Mouse (Mus musculus): ENCODE data around the gene Il17rc. TPM values are rescaled to one million over a fixed set of nuclear protein-coding genes. Genes with fewer than 3 reads are reported as not detected.

Il17rc gene
- polyA plus RNA-seq, 1 experiment from 2014 or later = 9.1 TPM

DNA sequence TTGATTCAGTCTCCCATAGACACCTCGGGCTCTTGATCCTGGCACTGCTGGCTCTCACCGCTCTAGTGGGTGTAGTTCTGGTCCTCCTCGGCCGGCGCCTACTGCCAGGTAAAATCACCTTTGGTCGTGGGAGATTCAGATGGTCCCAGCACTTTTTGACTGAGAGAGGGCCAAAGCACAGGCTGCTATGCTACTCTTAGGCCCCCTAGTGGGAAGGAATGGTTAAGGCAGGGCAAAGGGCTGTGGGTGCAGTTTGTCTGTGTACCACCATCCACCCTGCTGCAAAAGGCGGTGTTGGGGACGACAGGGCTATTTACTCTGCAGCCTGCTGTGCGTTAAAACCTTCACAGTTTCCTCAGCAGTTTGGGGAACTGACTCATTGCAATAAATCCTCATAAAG lies 2.2 kb upstream of the Il17rc start:
- H3K4me2 ChIP-seq = peak overlapping the region; percentile 72
- 7% methylated on average over 9 of the region's 9 CpGs for WGBS
- no peaks in the 10 kb centered on the region for H3K9me3 ChIP-seq (ENCODE audit: low read depth, low read length)
- peak; percentile 86 for TF ChIP-seq CTCF (IDR thresholded peaks at IDR 0.05; ENCODE audit: low read depth)
- peak overlapping the region; percentile 43; the same call in 1 of the 2 replicates for H3K9ac ChIP-seq
- ATAC-seq (ENCODE audit: insufficient read depth) (peak; percentile 64), DNase-seq (peak; percentile 87)
- H3K27me3 ChIP-seq (ENCODE audit: insufficient read depth, low read length) = peaks cover 12% of the 10 kb centered on the region; the same call in 1 of the 2 replicates
- no peak overlapping the region for H3K27ac ChIP-seq (ENCODE audit: low read depth)
- peak overlapping the region; percentile 36 for H3K4me3 ChIP-seq (ENCODE audit: low read depth, low read length)
- H3K36me3 ChIP-seq (ENCODE audit: insufficient read depth) = no peaks in the 10 kb centered on the region
- H3K4me1 ChIP-seq (ENCODE audit: insufficient read depth) = no peaks in the 10 kb centered on the region

DNA sequence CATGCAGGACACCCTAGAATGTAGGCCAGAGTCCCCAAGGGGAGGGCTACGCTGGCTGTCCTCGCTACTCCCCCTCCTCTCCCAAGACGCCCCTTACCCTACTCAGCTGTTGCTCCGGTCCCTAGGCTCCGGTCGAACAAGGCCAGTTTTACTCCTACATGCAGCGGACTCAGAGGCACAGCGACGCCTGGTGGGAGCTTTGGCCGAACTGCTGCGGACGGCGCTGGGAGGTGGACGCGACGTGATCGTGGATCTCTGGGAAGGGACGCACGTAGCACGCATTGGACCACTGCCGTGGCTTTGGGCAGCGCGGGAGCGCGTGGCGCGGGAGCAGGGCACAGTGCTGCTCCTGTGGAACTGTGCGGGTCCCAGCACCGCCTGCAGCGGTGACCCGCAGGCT lies 1.8 kb upstream of the Il17rc start:
- Histone ChIP-seq H3K4me3 (ENCODE audit: low read depth, low read length) (peak overlapping the region; percentile 36), H3K4me2 (peak overlapping the region; percentile 72), H3K36me3 (ENCODE audit: insufficient read depth) (no peaks in the 10 kb centered on the region), H3K27ac (ENCODE audit: low read depth) (no peak overlapping the region), H3K27me3 (ENCODE audit: insufficient read depth, low read length) (peaks cover 12% of the 10 kb centered on the region; the same call in 1 of the 2 replicates), H3K9me3 (ENCODE audit: low read depth, low read length) (no peaks in the 10 kb centered on the region), H3K4me1 (ENCODE audit: insufficient read depth) (no peaks in the 10 kb centered on the region), H3K9ac (peak overlapping the region; percentile 43)
- ATAC-seq (ENCODE audit: insufficient read depth) (peak; percentile 72), DNase-seq (peak; percentile 87)
- TF ChIP-seq CTCF (IDR thresholded peaks at IDR 0.05; ENCODE audit: low read depth) = peak; percentile 88
- 2% methylated on average over 31 of the region's 31 CpGs for WGBS

DNA sequence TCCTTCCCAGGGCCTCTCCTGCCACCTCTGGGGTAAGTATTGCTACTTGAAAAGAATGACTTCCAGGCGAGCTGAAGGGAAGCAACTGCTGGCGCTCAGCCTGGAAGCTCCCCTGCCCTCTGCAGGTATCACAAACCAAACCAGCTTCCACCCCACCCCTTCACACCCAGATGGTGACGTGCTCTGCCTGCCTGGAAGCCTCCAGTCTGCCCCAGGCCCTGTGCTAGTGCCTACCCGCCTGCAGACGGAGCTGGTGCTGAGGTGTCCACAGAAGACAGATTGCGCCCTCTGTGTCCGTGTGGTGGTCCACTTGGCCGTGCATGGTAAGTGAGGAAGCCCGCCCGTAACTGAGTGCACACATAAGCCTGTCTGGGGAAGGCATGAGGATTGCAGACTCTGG lies 834 bp downstream of the Il17rc start:
- DNase-seq (no peak), ATAC-seq (ENCODE audit: insufficient read depth) (no peak)
- Histone ChIP-seq H3K4me2 (peak overlapping the region; percentile 59; the same call in 1 of the 2 replicates), H3K9me3 (ENCODE audit: low read depth, low read length) (no peaks in the 10 kb centered on the region), H3K27me3 (ENCODE audit: insufficient read depth, low read length) (peaks cover 12% of the 10 kb centered on the region; the same call in 1 of the 2 replicates), H3K36me3 (ENCODE audit: insufficient read depth) (no peaks in the 10 kb centered on the region), H3K4me1 (ENCODE audit: insufficient read depth) (no peaks in the 10 kb centered on the region), H3K9ac (no peak overlapping the region), H3K4me3 (ENCODE audit: low read depth, low read length) (no peak overlapping the region), H3K27ac (ENCODE audit: low read depth) (no peak overlapping the region)
- no peak; the same call in 1 of the 2 replicates for TF ChIP-seq CTCF (IDR thresholded peaks at IDR 0.05; ENCODE audit: low read depth)
- WGBS = 53% methylated on average over 10 of the region's 10 CpGs

DNA sequence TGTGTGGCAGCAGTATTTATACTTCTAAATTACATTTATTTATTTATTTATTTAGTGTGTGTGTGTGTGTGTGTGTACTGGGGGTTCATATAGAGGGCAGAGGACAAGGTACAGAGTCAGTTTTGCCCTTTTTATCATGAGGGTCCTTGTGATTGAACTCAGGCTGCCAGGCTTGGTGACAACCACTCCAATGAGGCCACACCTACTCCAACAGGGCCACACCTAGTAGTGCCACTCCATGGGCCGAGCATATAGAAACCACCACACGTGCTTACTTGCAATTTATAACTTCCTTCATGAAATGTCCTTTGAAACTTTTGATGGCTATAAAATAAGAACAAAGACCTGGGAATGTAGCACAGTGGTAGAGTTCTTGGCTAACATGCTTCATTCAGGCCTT lies 2.0 kb downstream of the Il17rc start:
- no peak for DNase-seq
- no peaks in the 10 kb centered on the region for H3K9me3 ChIP-seq (ENCODE audit: low read depth, low read length)
- no peak overlapping the region for H3K4me2 ChIP-seq
- ATAC-seq (ENCODE audit: insufficient read depth) = no peak
- no peak overlapping the region for H3K4me3 ChIP-seq (ENCODE audit: low read depth, low read length)
- no peak overlapping the region for H3K9ac ChIP-seq
- no peak overlapping the region for H3K27ac ChIP-seq (ENCODE audit: low read depth)
- H3K27me3 ChIP-seq (ENCODE audit: insufficient read depth, low read length) = peaks cover 12% of the 10 kb centered on the region; the same call in 1 of the 2 replicates
- H3K36me3 ChIP-seq (ENCODE audit: insufficient read depth) = no peaks in the 10 kb centered on the region
- WGBS = 59% methylated on average over 2 of the region's 2 CpGs
- TF ChIP-seq CTCF (IDR thresholded peaks at IDR 0.05; ENCODE audit: low read depth) = no peak
- H3K4me1 ChIP-seq (ENCODE audit: insufficient read depth) = no peaks in the 10 kb centered on the region

DNA sequence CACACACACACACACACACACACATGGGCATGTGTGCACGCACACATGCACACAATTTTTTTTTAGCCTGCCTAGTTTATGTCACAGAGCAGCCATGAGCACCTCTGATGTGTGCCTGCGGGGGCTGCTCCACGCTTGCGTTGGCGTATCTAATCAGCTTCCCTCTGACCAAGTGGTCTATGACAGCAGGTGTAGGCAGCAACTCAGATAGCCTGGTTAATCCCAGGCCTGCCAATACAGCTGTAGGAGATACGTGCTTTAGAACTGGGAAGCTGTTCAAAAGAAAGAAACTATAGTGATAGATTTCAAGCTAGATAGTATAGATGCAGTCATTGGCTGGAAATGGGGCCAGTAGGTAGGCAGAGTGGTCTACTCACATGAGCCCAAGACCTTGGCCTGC lies 2.5 kb downstream of the Il17rc start:
- 79% methylated on average over 6 of the region's 6 CpGs for WGBS

DNA sequence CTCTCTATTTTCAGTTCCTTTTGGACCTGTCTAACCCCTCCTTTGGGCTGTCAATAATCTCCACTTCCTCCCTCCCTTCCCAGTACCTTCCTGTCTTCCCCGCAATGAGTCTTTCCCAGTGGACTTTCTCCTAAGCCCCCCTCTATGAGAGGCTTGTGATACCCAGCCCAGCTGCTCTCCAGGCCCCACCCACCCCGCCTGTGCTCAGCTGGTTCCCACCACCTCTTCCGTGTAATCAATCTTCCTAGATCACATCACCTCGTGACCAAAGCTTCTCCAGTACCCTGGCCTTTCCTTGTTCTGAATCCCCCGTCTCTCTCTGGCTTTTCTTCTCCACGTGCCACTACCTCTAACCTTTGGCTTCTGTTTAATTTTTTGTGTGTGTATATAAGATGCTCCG lies 6.1 kb downstream of the Il17rc start:
- peaks cover 16% of the 10 kb centered on the region for H3K27me3 ChIP-seq (ENCODE audit: insufficient read depth, low read length)
- no peak overlapping the region for H3K27ac ChIP-seq (ENCODE audit: low read depth)
- H3K9me3 ChIP-seq (ENCODE audit: low read depth, low read length) = no peaks in the 10 kb centered on the region
- no peak for TF ChIP-seq CTCF (IDR thresholded peaks at IDR 0.05; ENCODE audit: low read depth)
- no peaks in the 10 kb centered on the region for H3K36me3 ChIP-seq (ENCODE audit: insufficient read depth)
- DNase-seq = no peak
- no peak overlapping the region for H3K4me3 ChIP-seq (ENCODE audit: low read depth, low read length)
- no peak overlapping the region for H3K9ac ChIP-seq
- 23% methylated on average over 7 of the region's 7 CpGs for WGBS
- no peak overlapping the region for H3K4me2 ChIP-seq
- no peak for ATAC-seq (ENCODE audit: insufficient read depth)
- no peaks in the 10 kb centered on the region for H3K4me1 ChIP-seq (ENCODE audit: insufficient read depth)

More for the DNA sequence above, 2.5 kb downstream of the Il17rc start:
- H3K27ac ChIP-seq (ENCODE audit: low read depth) = no peak overlapping the region
- H3K9ac ChIP-seq = no peak overlapping the region
- no peaks in the 10 kb centered on the region for H3K4me1 ChIP-seq (ENCODE audit: insufficient read depth)
- no peaks in the 10 kb centered on the region for H3K36me3 ChIP-seq (ENCODE audit: insufficient read depth)
- H3K4me3 ChIP-seq (ENCODE audit: low read depth, low read length) = no peak overlapping the region
- no peak for DNase-seq
- no peak for ATAC-seq (ENCODE audit: insufficient read depth)
- TF ChIP-seq CTCF (IDR thresholded peaks at IDR 0.05; ENCODE audit: low read depth) = no peak
- H3K4me2 ChIP-seq = no peak overlapping the region
- H3K27me3 ChIP-seq (ENCODE audit: insufficient read depth, low read length) = peaks cover 12% of the 10 kb centered on the region; the same call in 1 of the 2 replicates
- no peaks in the 10 kb centered on the region for H3K9me3 ChIP-seq (ENCODE audit: low read depth, low read length)

DNA sequence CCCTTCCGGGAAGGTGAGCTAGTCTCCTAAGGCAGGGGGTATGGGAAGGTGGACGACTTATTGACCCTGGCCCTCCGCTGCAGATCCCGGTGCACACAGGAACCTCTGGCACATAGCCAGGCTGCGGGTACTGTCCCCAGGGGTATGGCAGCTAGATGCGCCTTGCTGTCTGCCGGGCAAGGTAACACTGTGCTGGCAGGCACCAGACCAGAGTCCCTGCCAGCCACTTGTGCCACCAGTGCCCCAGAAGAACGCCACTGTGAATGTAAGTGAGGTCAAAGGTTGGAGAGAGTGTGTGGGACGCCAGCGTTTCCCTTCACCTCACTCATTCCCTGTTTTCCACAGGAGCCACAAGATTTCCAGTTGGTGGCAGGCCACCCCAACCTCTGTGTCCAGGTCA lies 7.7 kb downstream of the Il17rc start:
- no peaks in the 10 kb centered on the region for H3K9me3 ChIP-seq (ENCODE audit: low read depth, low read length)
- ATAC-seq (ENCODE audit: insufficient read depth) (no peak), DNase-seq (no peak)
- H3K9ac ChIP-seq = no peak overlapping the region
- no peaks in the 10 kb centered on the region for H3K36me3 ChIP-seq (ENCODE audit: insufficient read depth)
- H3K27me3 ChIP-seq (ENCODE audit: insufficient read depth, low read length) = peaks cover 22% of the 10 kb centered on the region
- no peak overlapping the region for H3K27ac ChIP-seq (ENCODE audit: low read depth)
- no peak for TF ChIP-seq CTCF (IDR thresholded peaks at IDR 0.05; ENCODE audit: low read depth)
- no peaks in the 10 kb centered on the region for H3K4me1 ChIP-seq (ENCODE audit: insufficient read depth)
- no peak overlapping the region for H3K4me3 ChIP-seq (ENCODE audit: low read depth, low read length)
- H3K4me2 ChIP-seq = no peak overlapping the region
- 73% methylated on average over 10 of the region's 10 CpGs for WGBS
